Mouse (Mus musculus): Measurements from ENCODE around the gene Stk32c. TPM values are rescaled to one million over a fixed set of nuclear protein-coding genes. Genes with fewer than 3 reads are reported as not detected.

The Stk32c gene
- polyA plus RNA-seq, 1 experiment from 2014 or later, result 0.10 TPM

- Histone ChIP-seq H3K4me3 (replicated peaks) (no peak overlapping the region), H3K4me2 (replicated peaks) (no peak overlapping the region), H3K4me1 (replicated peaks) (peaks cover 9% of the 10 kb centered on the region; the same call in 1 of the 2 replicates), H3K9me3 (no peaks in the 10 kb centered on the region), H3K9ac (no peak overlapping the region), H3K27me3 (replicated peaks) (no peaks in the 10 kb centered on the region; the same call in 1 of the 2 replicates), H3K36me3 (no peaks in the 10 kb centered on the region), H3K27ac (no peak overlapping the region)
- no peak for ATAC-seq
- WGBS, result 73% methylated on average over 7 of the region's 7 CpGs
These were observed 86.6 kb downstream of the Stk32c start for GRCm38 (mm10) chr7:139126549-139126948.

- no peak overlapping the region for H3K27ac ChIP-seq
- no peak overlapping the region for H3K9ac ChIP-seq
- H3K36me3 ChIP-seq, result no peaks in the 10 kb centered on the region
- H3K27me3 ChIP-seq (replicated peaks), result no peaks in the 10 kb centered on the region; the same call in 1 of the 2 replicates
- peaks cover 7% of the 10 kb centered on the region; the same call in 1 of the 2 replicates for H3K4me1 ChIP-seq (replicated peaks)
- H3K4me3 ChIP-seq (replicated peaks), result no peak overlapping the region
- ATAC-seq, result no peak
- 89% methylated on average over 4 of the region's 4 CpGs for WGBS
- no peak overlapping the region for H3K4me2 ChIP-seq (replicated peaks)
- no peaks in the 10 kb centered on the region for H3K9me3 ChIP-seq
These were observed 87.2 kb downstream of the Stk32c start for GRCm38 (mm10) chr7:139125881-139126280.

- H3K4me1 ChIP-seq (replicated peaks), result no peaks in the 10 kb centered on the region
- WGBS, result 58% methylated on average over 2 of the region's 2 CpGs
- ATAC-seq, result no peak
These were observed 93.3 kb downstream of the Stk32c start for GRCm38 (mm10) chr7:139119775-139120153.

GRCm38 (mm10) chr7:139119152-139119774 is 93.8 kb downstream of the Stk32c start:
- Histone ChIP-seq H3K27ac (no peak overlapping the region), H3K4me1 (replicated peaks) (no peaks in the 10 kb centered on the region), H3K36me3 (no peaks in the 10 kb centered on the region), H3K9me3 (no peaks in the 10 kb centered on the region), H3K4me2 (replicated peaks) (no peak overlapping the region), H3K27me3 (replicated peaks) (no peaks in the 10 kb centered on the region; the same call in 1 of the 2 replicates), H3K9ac (no peak overlapping the region), H3K4me3 (replicated peaks) (no peak overlapping the region)
- WGBS, result 39% methylated on average over 13 of the region's 13 CpGs
- peak; percentile 39; the same call in 1 of the 2 replicates for ATAC-seq

More at GRCm38 (mm10) chr7:139119775-139120153, 93.3 kb downstream of the Stk32c start:
- H3K9ac ChIP-seq, result no peak overlapping the region
- no peak overlapping the region for H3K4me3 ChIP-seq (replicated peaks)
- no peaks in the 10 kb centered on the region; the same call in 1 of the 2 replicates for H3K27me3 ChIP-seq (replicated peaks)
- no peaks in the 10 kb centered on the region for H3K36me3 ChIP-seq
- no peak overlapping the region for H3K4me2 ChIP-seq (replicated peaks)
- H3K9me3 ChIP-seq, result no peaks in the 10 kb centered on the region
- H3K27ac ChIP-seq, result no peak overlapping the region

- no peaks in the 10 kb centered on the region for H3K27me3 ChIP-seq (replicated peaks)
- ATAC-seq, result no peak
- no peak overlapping the region for H3K27ac ChIP-seq
- no peaks in the 10 kb centered on the region for H3K9me3 ChIP-seq
- H3K9ac ChIP-seq, result no peak overlapping the region
- H3K4me3 ChIP-seq (replicated peaks), result no peak overlapping the region
- H3K4me1 ChIP-seq (replicated peaks), result no peaks in the 10 kb centered on the region
- WGBS, result 82% methylated on average over 9 of the region's 9 CpGs
- H3K4me2 ChIP-seq (replicated peaks), result no peak overlapping the region
- H3K36me3 ChIP-seq, result no peaks in the 10 kb centered on the region
These were observed 105.0 kb downstream of the Stk32c start for GRCm38 (mm10) chr7:139107908-139108650.

- no peaks in the 10 kb centered on the region for H3K9me3 ChIP-seq
- H3K9ac ChIP-seq, result no peak overlapping the region
- no peaks in the 10 kb centered on the region for H3K36me3 ChIP-seq
- no peak overlapping the region for H3K4me3 ChIP-seq (replicated peaks)
- 87% methylated on average over 7 of the region's 7 CpGs for WGBS
- no peaks in the 10 kb centered on the region for H3K4me1 ChIP-seq (replicated peaks)
- no peak overlapping the region for H3K4me2 ChIP-seq (replicated peaks)
- no peak for ATAC-seq
- H3K27ac ChIP-seq, result no peak overlapping the region
- H3K27me3 ChIP-seq (replicated peaks), result no peaks in the 10 kb centered on the region
These were observed 107.4 kb downstream of the Stk32c start for GRCm38 (mm10) chr7:139105705-139106104.

- H3K27me3 ChIP-seq (replicated peaks), result no peaks in the 10 kb centered on the region
- H3K4me2 ChIP-seq (replicated peaks), result no peak overlapping the region
- no peak overlapping the region for H3K4me3 ChIP-seq (replicated peaks)
- no peaks in the 10 kb centered on the region for H3K36me3 ChIP-seq
- H3K27ac ChIP-seq, result no peak overlapping the region
- H3K4me1 ChIP-seq (replicated peaks), result no peaks in the 10 kb centered on the region
- 82% methylated on average over 5 of the region's 5 CpGs for WGBS
- H3K9ac ChIP-seq, result no peak overlapping the region
- no peak for ATAC-seq
- H3K9me3 ChIP-seq, result no peaks in the 10 kb centered on the region
These were observed 108.0 kb downstream of the Stk32c start for GRCm38 (mm10) chr7:139105076-139105475.

- H3K9me3 ChIP-seq, result no peaks in the 10 kb centered on the region
- H3K4me3 ChIP-seq (replicated peaks), result no peak overlapping the region
- H3K9ac ChIP-seq, result no peak overlapping the region
- no peaks in the 10 kb centered on the region for H3K36me3 ChIP-seq
- WGBS, result 55% methylated on average over 10 of the region's 10 CpGs
- no peaks in the 10 kb centered on the region for H3K4me1 ChIP-seq (replicated peaks)
- ATAC-seq, result no peak
- no peaks in the 10 kb centered on the region for H3K27me3 ChIP-seq (replicated peaks)
- no peak overlapping the region for H3K4me2 ChIP-seq (replicated peaks)
- no peak overlapping the region for H3K27ac ChIP-seq
These were observed 109.1 kb downstream of the Stk32c start for GRCm38 (mm10) chr7:139103960-139104381.

- Histone ChIP-seq H3K4me3 (replicated peaks) (no peak overlapping the region), H3K9me3 (no peaks in the 10 kb centered on the region), H3K27me3 (replicated peaks) (no peaks in the 10 kb centered on the region), H3K36me3 (no peaks in the 10 kb centered on the region), H3K27ac (no peak overlapping the region), H3K4me2 (replicated peaks) (no peak overlapping the region), H3K9ac (no peak overlapping the region), H3K4me1 (replicated peaks) (no peaks in the 10 kb centered on the region)
- no peak for ATAC-seq
- 77% methylated on average over 3 of the region's 3 CpGs for WGBS
These were observed 111.3 kb downstream of the Stk32c start for GRCm38 (mm10) chr7:139101826-139102225.

- ATAC-seq, result no peak
- 76% methylated on average over 10 of the region's 10 CpGs for WGBS
- Histone ChIP-seq H3K36me3 (no peaks in the 10 kb centered on the region), H3K4me2 (replicated peaks) (no peak overlapping the region), H3K27ac (no peak overlapping the region), H3K9ac (no peak overlapping the region), H3K9me3 (no peaks in the 10 kb centered on the region), H3K4me1 (replicated peaks) (no peaks in the 10 kb centered on the region), H3K27me3 (replicated peaks) (no peaks in the 10 kb centered on the region), H3K4me3 (replicated peaks) (no peak overlapping the region)
These were observed 111.8 kb downstream of the Stk32c start for GRCm38 (mm10) chr7:139101286-139101804.

GRCm38 (mm10) chr7:139100531-139101095 is 112.5 kb downstream of the Stk32c start:
- Histone ChIP-seq H3K27me3 (replicated peaks) (no peaks in the 10 kb centered on the region), H3K9me3 (no peaks in the 10 kb centered on the region)
- 75% methylated on average over 12 of the region's 12 CpGs for WGBS

GRCm38 (mm10) chr7:139096399-139096798 is 116.7 kb downstream of the Stk32c start:
- no peaks in the 10 kb centered on the region for H3K9me3 ChIP-seq
- no peaks in the 10 kb centered on the region for H3K27me3 ChIP-seq (replicated peaks)
- no peak overlapping the region for H3K27ac ChIP-seq
- WGBS, result 90% methylated on average over 6 of the region's 6 CpGs
- no peaks in the 10 kb centered on the region for H3K36me3 ChIP-seq
- no peaks in the 10 kb centered on the region for H3K4me1 ChIP-seq (replicated peaks)
- no peak for ATAC-seq
- H3K9ac ChIP-seq, result no peak overlapping the region
- no peak overlapping the region for H3K4me2 ChIP-seq (replicated peaks)
- no peak overlapping the region for H3K4me3 ChIP-seq (replicated peaks)

More at GRCm38 (mm10) chr7:139100531-139101095, 112.5 kb downstream of the Stk32c start:
- Histone ChIP-seq H3K4me2 (replicated peaks) (no peak overlapping the region), H3K4me3 (replicated peaks) (no peak overlapping the region), H3K9ac (no peak overlapping the region), H3K4me1 (replicated peaks) (no peaks in the 10 kb centered on the region), H3K27ac (no peak overlapping the region), H3K36me3 (no peaks in the 10 kb centered on the region)
- no peak for ATAC-seq
